Mouse (Mus musculus): ENCODE measurements around the gene Rdh16f1.

GRCm38 (mm10) chr10:127724178-127724577 is 35.4 kb upstream of the Rdh16f1 start, which contains the start of gene Tac2:
- TF ChIP-seq POLR2A (IDR thresholded peaks at IDR 0.05; ENCODE audit: insufficient read length, low read depth) (no peak), USF1 (IDR thresholded peaks at IDR 0.05; ENCODE audit: low read depth) (no peak), E2F4 (IDR thresholded peaks at IDR 0.05; ENCODE audit: insufficient read depth) (no peak)

All from myocyte (in vitro differentiated cells).